Mouse (Mus musculus) kidney, postnatal 25 days (tissue): ENCODE measurements at regions not wholly inside any gene's neighbourhood (a gene's known extent, or its start where the extent isn't known, plus 50 kb on each side); places are given as distances from the start of the nearest gene placed in this dataset.

ENCODE experiments used
- DNase-seq, 2 experiments: peaks; one replicate each; pipeline ENCODE4 v3.0.0; 2021; ENCODE audit warnings: mixed read lengths in 2 of 2

- DNase-seq: no peak
Measured at GRCm38 (mm10) chr13:46222031-46222430, 51.5 kb upstream of the Stmnd1 start.

GRCm38 (mm10) chr13:46218101-46218701 lies 55.3 kb upstream of the Stmnd1 start:
- peak; percentile 78 to 80 for DNase-seq

GRCm38 (mm10) chr13:46216954-46217838 lies 56.3 kb upstream of the Stmnd1 start:
- no peak for DNase-seq

- DNase-seq: no peak
Measured at GRCm38 (mm10) chr13:46203551-46203950, 70.0 kb upstream of the Stmnd1 start.

GRCm38 (mm10) chr13:46202586-46202985 lies 70.9 kb upstream of the Stmnd1 start:
- no peak for DNase-seq

GRCm38 (mm10) chr13:46201029-46201599 lies 72.4 kb upstream of the Stmnd1 start:
- no peak for DNase-seq

GRCm38 (mm10) chr13:46193131-46193530 lies 80.4 kb upstream of the Stmnd1 start:
- DNase-seq: no peak

- no peak for DNase-seq
Measured at GRCm38 (mm10) chr13:46189726-46190125, 83.8 kb upstream of the Stmnd1 start.

GRCm38 (mm10) chr13:46182851-46183250 lies 90.7 kb upstream of the Stmnd1 start:
- no peak for DNase-seq

GRCm38 (mm10) chr13:46180606-46181133 lies 92.9 kb upstream of the Stmnd1 start:
- DNase-seq: peak; percentile 21 to 53

GRCm38 (mm10) chr13:46179916-46180315 lies 93.6 kb upstream of the Stmnd1 start:
- DNase-seq: no peak

GRCm38 (mm10) chr13:46173103-46173502 lies 100.4 kb upstream of the Stmnd1 start:
- DNase-seq: no peak

GRCm38 (mm10) chr13:46162025-46162374 lies 111.5 kb upstream of the Stmnd1 start:
- DNase-seq: peak; percentile 76 to 81

GRCm38 (mm10) chr13:46161261-46162024 lies 112.1 kb upstream of the Stmnd1 start:
- DNase-seq: no peak

GRCm38 (mm10) chr13:46159354-46159753 lies 114.2 kb upstream of the Stmnd1 start:
- DNase-seq: no peak

- no peak for DNase-seq
Measured at GRCm38 (mm10) chr13:46153282-46154260, 120.0 kb upstream of the Stmnd1 start.

GRCm38 (mm10) chr13:46140006-46140405 lies 133.5 kb upstream of the Stmnd1 start:
- no peak for DNase-seq

GRCm38 (mm10) chr13:46139251-46139650 lies 134.3 kb upstream of the Stmnd1 start:
- no peak for DNase-seq

GRCm38 (mm10) chr13:46135411-46135810 lies 138.1 kb upstream of the Stmnd1 start:
- DNase-seq: no peak

GRCm38 (mm10) chr13:46129236-46129855 lies 144.2 kb upstream of the Stmnd1 start:
- DNase-seq: no peak

- DNase-seq: no peak
Measured at GRCm38 (mm10) chr13:46123446-46123845, 150.1 kb upstream of the Stmnd1 start.
